Mouse (Mus musculus) CH12F3 (cell line): ENCODE measurements at regions not wholly inside any gene's neighbourhood (a gene's known extent, or its start where the extent isn't known, plus 50 kb on each side); places are given as distances from the start of the nearest gene placed in this dataset.

Experiments used
- in situ Hi-C: fragments of 300-500 bp; cut with MboI; formaldehyde crosslinking; loops from 2 replicates; pipeline ENCODE4 v1.14.3; 2020; ENCODE audit warnings: low sequenced_read_pairs

DNA sequence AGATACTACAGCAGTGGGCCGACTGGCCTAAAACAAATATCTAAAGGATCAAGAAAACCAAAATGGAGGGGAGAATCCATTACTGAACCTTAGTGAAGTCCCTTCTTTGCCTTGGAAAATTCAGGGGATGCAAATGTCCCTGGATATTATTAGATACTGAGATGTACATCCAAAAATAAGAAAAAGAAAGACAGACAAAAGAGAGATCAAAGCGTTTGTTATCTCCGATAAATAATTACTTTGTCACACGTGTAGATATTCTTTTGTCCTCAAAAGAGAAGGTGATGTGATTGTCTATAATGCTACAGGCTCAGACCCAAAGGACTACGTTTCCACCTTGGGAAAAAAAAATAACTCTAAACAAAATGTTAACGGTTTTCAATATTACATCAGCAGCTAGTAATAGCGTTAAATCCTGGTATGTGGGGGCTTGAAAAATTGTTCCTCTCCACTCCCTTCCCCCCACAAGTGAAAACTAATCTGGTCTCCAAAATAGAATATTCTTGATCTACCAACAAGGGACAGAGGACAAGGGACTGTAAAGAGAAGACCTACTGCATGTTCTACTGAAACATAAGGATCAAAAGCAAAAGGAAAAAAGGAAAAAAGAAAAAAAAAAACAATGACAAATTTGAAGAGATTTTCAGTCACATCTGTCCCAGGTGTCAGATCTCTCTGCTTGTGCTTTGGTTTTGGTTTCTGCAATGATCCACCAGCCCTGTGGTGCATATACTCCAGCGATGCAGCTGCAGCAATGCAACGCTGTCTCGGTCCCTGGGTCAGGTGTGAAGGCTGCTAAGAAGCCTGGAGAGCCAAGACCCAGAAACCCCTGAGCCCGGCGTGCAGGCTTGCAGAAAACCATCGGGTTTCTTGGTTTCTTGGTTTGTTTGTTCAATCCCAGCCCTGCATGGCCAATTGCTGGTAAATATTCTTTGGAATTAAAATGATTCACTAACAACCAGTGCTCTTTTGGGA lies 256.6 kb upstream of the Nfe2l3 start:
- in situ Hi-C loops: no loop called here

- in situ Hi-C loops: no loop called here
These were observed 255.6 kb upstream of the Nfe2l3 start for GRCm38 (mm10) chr6:51176791-51177433.

- in situ Hi-C loops: no loop called here
These were observed 254.8 kb upstream of the Nfe2l3 start for GRCm38 (mm10) chr6:51177701-51178060.

DNA sequence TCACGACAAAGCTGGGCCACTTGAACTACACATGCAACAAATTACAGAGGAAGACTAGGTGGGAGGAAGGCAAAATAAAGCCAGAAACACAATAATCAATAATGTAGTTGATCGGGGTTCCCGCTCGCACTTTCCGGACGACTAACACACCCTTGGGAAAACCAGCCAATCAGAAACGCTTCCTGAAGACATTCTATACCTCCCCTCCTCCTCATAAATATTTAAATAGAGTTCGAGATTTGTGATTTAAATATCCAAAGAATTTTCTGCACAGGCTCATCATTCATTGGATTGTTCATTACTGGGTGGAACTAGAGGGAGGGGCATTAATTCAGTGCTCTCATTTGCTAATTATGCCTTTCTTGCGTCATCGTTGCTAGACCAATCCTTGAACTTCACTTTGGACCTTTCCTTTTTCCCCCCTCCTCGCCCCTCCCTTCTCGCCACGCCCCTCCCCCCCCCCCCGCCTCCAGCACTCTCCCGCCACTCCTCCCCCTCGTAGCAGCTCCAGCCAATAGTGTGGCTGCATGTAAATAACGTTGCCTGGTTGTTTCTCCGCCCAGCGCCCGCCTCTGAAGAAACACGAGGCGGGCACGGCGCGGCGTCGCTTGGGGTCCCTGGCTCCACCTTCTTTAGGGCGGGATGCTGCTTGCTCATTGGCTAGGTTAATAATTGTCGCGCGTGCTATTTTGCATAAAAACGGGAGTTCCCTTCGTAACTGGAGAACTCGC lies 254.2 kb upstream of the Nfe2l3 start:
- in situ Hi-C loops: no loop called here

DNA sequence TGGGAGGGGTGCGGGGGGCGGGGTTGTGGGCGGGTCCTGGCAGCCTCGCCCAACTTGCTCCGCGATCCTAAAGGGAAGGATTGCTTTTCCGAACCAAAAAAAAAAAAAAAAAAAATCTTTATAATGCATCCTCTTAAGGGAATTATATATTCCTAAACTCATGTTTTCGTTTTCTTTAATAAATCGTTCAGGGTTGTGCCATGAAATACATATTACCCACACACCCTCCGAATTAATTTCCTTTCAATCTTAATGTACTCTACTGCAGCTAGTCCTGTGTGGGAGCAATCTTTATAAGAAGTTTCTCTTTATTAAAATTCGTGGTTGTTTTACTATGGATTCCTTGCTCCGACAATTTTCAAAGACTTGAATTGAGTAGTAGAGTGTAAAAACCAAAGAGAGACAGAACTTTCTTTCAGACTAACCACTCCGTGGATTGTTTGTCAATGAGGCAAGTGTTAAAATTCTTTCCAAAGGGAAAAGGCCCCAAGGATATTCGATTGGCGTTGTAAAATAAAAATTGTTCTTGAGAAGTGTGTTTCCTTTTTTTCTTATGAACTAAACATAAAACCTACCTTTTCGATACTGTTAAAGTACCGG lies 253.6 kb upstream of the Nfe2l3 start:
- in situ Hi-C loops: no loop called here

- in situ Hi-C loops: no loop called here
These were observed 252.5 kb upstream of the Nfe2l3 start for GRCm38 (mm10) chr6:51179741-51180537.

GRCm38 (mm10) chr6:51180881-51181875 lies 251.3 kb upstream of the Nfe2l3 start:
- in situ Hi-C loops: no loop called here

GRCm38 (mm10) chr6:51181905-51182304 lies 250.6 kb upstream of the Nfe2l3 start:
- in situ Hi-C loops: no loop called here

GRCm38 (mm10) chr6:51182771-51183284 lies 249.6 kb upstream of the Nfe2l3 start:
- in situ Hi-C loops: no loop called here

DNA sequence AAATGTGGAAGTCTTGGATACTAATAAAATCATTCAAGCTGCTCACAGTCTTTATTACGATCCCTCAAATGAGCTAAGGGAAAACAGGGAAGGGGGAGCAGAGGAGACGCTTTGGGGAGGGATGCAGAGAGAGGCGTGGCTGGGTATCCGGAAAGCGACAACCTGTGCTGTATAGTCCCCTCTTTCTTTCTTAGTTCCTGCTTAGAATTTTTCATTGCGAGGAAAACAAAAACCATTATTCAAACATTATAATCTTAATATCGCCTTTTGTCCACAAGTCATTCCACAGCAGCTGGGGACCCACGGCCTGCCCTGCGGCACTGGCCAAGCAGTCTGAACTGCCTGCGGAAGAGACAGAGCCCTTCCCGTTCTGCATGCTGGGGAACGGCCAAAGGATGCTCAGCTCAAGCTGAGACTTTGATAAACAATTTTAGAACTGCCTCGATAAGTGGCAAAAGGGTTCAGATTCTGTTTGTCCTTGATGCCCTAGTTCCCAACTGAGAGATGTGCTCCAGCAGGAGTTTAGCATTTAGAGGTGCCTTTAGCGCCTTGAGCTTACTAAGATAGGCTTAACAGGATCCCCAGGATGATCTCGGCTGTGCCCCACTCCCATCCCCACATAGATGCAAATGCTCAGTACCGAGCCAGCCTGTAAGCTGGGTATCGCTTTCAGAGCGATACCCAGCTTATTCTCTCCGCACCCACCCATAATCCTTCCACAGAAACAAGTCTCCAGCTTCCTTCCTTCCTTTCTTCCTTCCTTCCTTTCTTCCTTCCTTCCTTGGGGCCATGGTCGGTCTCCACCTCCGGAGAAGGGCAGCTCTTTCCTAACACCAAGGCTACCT lies 248.7 kb upstream of the Nfe2l3 start:
- in situ Hi-C loops: no loop called here

DNA sequence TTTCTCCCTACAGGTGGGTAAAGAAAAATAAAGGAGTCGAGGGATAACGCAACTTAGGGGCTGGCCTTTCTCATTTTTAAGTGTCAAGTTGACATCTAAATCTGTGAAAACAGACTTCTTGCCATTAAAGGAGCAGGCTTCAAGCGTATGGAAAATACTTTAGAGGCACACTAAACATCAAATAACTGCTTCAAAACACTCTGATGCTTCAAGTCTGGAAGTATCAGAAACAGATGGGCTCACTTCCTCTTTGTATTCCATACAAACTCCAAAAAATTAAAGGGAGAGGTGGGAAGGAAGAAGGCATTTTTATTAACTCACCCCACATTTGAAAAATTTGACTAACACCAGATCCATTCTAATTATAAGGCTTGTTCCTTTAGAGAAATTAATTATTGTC lies 248.0 kb upstream of the Nfe2l3 start:
- in situ Hi-C loops: no loop called here

- in situ Hi-C loops: no loop called here
These were observed 247.3 kb upstream of the Nfe2l3 start for GRCm38 (mm10) chr6:51185201-51185600.

DNA sequence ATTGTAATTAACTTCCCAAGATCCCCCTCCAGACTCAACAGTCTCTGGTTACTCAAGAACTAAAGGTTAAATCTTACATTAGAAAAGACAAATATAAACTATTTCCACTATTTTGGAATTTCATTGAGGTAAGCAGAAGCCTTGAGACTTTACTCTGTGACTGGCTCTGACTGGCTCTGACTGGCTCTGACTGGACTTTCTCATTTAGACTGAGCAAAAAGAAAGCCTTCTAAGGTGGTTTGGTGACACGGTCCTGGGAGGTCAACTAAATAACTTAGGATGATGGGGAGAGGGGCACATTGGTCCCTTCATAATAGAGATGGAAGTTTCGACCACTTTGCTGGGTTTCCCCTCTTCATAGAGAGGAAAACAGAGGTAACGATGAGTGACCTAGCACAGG lies 243.3 kb upstream of the Nfe2l3 start:
- in situ Hi-C loops: no loop called here

- in situ Hi-C loops: no loop called here
These were observed 239.6 kb upstream of the Nfe2l3 start for GRCm38 (mm10) chr6:51192826-51193225.

- in situ Hi-C loops: no loop called here
These were observed 239.1 kb upstream of the Nfe2l3 start for GRCm38 (mm10) chr6:51193356-51193755.

DNA sequence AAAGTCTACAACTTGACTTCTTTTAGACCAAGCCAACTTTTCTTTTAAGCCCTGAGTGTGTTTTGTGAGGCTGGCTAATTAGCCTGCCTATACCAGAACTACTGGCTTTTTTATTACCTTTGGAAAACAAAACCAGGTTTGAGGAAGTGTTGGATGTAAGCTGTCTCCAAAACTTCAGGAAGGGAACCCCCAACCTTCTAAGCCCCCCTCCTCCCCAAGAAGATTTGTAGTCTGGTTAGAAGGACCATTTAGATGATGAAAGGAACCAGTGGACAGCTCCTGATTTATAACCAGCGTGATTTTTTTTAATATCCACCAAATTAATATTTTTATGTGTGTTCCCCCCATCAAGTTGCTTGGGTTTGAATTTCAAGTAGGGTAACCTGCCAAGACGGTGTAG lies 236.1 kb upstream of the Nfe2l3 start:
- in situ Hi-C loops: no loop called here

DNA sequence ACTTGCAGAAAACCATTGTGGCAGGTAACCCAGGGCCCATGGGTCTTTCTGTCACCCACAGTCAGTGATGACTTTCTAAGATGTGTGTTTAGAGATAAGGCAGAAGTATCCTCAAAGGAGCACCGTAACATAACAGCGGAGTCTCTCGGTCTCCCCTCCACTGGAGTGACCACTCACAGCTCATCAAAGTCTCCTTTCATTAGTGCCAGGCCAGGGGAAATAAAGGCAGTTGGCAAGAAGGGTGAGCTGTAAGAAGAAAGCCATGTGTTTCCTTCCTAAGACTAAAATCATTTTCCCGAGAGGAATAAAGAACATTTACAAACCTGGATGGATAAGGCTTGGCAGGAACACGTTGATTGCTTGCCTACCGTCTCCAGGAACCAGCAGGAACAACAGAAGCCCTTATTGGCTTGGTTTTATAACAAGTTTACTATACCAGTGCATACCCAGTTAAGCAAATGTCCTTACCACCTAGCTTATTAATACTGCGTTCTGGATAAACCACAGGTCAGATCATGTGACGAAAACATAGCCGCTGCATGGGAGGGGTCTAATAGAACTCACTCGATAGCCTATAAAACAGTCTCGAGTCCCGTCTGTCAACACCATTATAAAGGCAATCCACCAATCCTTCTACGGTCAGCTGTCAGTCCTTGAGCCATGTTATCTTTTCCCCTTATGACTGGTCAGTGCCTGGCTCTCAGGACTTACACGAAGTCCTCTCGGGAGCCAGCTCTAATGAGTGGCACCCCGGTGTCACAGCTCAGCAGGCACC lies 235.3 kb upstream of the Nfe2l3 start:
- in situ Hi-C loops: no loop called here
